Mouse (Mus musculus): ENCODE measurements at regions not wholly inside any gene's neighbourhood (a gene's known extent, or its start where the extent isn't known, plus 50 kb on each side); places are given as distances from the start of the nearest gene placed in this dataset.

DNA sequence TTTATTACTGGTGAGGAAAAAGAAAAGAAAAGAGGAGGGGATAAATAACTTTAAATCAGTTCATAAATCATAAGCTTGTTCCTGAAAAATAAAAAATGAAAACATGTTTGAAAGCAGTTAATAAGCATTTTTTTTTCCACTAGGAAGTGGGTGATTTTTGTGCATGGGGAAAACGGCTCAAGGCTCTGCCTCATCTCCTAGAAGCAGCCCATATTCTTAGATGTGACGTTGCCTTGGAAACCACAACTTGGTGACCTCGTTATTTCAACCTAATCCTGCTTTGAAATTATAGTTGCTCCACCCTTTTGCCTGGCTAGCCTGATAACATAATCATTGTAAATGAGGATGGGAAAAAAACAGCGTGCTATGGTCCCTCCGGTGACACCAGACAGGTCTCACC is 183.1 kb downstream of the Qdpr start:
- Histone ChIP-seq H3K36me3 (no peaks in the 10 kb centered on the region), H3K9ac (no peak overlapping the region), H3K4me2 (no peak overlapping the region), H3K27me3 (no peaks in the 10 kb centered on the region), H3K4me1 (no peaks in the 10 kb centered on the region), H3K27ac (no peak overlapping the region), H3K9me3 (no peaks in the 10 kb centered on the region), H3K4me3 (no peak overlapping the region)
- ATAC-seq (ENCODE audit: insufficient number of reproducible peaks, insufficient read depth, low FRiP score, low TSS enrichment, low read depth) = no peak
- 45% methylated on average over 5 of the region's 5 CpGs for WGBS

DNA sequence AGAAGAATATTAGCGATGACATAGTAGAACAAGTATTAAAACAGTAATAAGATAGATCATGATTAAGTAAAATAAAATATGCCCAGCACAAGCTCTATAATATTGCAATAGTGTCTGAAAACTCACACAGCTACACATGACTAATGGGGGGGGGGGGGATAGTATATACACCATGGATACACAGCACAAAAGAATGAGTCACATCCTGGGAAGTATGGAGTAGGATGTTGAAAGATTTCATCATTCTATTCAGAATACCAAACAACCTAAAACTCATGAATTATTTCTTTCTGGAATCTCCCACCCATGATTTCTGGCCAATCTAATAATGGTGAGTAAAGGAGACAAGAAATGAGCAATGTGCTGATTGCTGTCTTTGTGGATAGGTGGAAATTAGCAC is 191.6 kb downstream of the Qdpr start:
- H3K4me2 ChIP-seq = no peak overlapping the region
- H3K9me3 ChIP-seq = no peaks in the 10 kb centered on the region
- H3K4me3 ChIP-seq = no peak overlapping the region
- WGBS = 93% methylated on average over 1 of the region's 1 CpGs
- H3K27me3 ChIP-seq = no peaks in the 10 kb centered on the region
- H3K9ac ChIP-seq = no peak overlapping the region
- no peaks in the 10 kb centered on the region for H3K36me3 ChIP-seq
- H3K27ac ChIP-seq = no peak overlapping the region
- ATAC-seq (ENCODE audit: insufficient number of reproducible peaks, insufficient read depth, low FRiP score, low TSS enrichment, low read depth) = no peak
- H3K4me1 ChIP-seq = no peaks in the 10 kb centered on the region

DNA sequence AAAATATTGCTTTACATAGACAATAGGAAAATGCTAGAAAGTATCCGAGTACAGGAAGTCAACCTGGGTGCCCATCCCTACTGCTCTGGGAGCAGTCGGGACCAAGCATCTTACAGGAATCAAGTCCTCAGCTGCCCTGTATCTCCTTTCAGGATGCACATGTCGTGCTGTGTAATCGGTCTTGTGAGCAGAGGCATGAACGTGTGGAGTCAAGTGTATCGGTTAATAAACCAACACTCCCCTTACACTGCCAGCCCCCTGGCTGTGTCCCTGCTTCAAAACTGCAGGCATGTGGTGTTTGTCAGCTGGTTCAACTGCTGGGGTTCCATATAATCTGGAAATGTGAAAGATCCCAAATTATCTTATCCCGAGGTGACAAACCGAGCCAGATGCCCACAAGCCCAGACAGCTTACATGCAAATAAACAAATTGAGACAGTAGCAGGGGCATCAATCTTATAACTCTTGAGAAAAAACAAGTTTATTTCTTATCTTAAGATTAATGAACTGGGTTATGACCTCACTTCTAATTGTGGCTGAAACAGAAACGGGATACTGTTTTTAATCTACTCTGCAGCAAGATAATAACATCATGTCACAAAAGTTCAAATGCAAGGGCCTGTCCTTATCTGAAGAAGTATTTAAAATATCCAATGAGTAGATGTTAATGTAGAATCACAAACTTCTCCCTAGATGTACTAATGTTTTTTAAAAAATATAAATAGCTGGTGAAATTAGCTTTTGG is 193.6 kb downstream of the Qdpr start:
- Histone ChIP-seq H3K4me1 (no peaks in the 10 kb centered on the region), H3K27ac (no peak overlapping the region), H3K36me3 (no peaks in the 10 kb centered on the region), H3K9me3 (no peaks in the 10 kb centered on the region), H3K4me3 (no peak overlapping the region), H3K4me2 (no peak overlapping the region), H3K27me3 (no peaks in the 10 kb centered on the region), H3K9ac (no peak overlapping the region)
- 60% methylated on average over 9 of the region's 9 CpGs for WGBS
- no peak for ATAC-seq (ENCODE audit: insufficient number of reproducible peaks, insufficient read depth, low FRiP score, low TSS enrichment, low read depth)

DNA sequence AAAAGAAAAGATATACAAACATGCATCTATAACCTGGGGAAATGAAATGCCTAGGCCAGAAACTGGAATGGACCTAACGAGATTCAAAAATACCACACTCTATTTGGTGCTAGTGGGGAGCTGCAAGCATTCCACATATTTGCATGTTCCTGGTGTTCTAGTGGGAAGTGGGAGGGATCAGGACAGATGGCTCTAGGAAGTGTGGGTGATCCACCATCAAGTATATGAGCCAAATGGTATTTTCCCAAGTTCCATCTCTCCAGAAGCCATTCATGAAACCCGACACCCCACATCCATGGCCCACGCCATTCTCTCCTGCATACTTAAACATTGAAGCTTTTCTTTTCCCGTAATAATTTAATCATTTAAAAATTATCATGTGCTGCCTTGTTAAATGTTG is 218.2 kb downstream of the Qdpr start:
- Histone ChIP-seq H3K9me3 (no peaks in the 10 kb centered on the region; the same call in 1 of the 2 replicates), H3K9ac (no peak overlapping the region), H3K36me3 (no peaks in the 10 kb centered on the region), H3K27ac (no peak overlapping the region), H3K4me1 (no peaks in the 10 kb centered on the region), H3K27me3 (no peaks in the 10 kb centered on the region), H3K4me2 (no peak overlapping the region), H3K4me3 (no peak overlapping the region)
- 76% methylated on average over 4 of the region's 4 CpGs for WGBS
- no peak for ATAC-seq (ENCODE audit: insufficient number of reproducible peaks, insufficient read depth, low FRiP score, low TSS enrichment, low read depth)

DNA sequence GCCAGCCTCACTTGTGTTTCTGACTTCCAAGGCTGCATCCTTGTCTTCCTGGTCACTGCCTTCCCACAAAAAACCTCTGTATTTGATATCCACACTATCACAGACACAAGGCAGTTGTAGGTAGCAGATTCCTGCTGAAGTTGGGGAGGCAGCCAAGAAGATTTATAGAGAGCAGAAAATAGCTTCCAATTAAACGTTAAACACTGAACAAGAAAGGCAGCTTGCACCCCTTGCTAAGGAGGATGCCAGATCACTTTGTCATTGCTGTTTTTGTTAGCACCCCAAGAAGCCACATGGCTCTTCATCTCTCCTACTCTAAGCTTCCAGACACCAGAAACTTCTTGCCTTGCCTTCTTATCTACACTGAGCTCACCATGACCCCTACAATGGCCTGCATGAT is 219.9 kb downstream of the Qdpr start:
- Histone ChIP-seq H3K27me3 (no peaks in the 10 kb centered on the region), H3K9ac (no peak overlapping the region), H3K4me2 (no peak overlapping the region), H3K36me3 (no peaks in the 10 kb centered on the region), H3K9me3 (no peaks in the 10 kb centered on the region; the same call in 1 of the 2 replicates), H3K27ac (no peak overlapping the region), H3K4me3 (no peak overlapping the region), H3K4me1 (no peaks in the 10 kb centered on the region)
- no peak for ATAC-seq (ENCODE audit: insufficient number of reproducible peaks, insufficient read depth, low FRiP score, low TSS enrichment, low read depth)
- WGBS = 85% methylated on average over 1 of the region's 1 CpGs

DNA sequence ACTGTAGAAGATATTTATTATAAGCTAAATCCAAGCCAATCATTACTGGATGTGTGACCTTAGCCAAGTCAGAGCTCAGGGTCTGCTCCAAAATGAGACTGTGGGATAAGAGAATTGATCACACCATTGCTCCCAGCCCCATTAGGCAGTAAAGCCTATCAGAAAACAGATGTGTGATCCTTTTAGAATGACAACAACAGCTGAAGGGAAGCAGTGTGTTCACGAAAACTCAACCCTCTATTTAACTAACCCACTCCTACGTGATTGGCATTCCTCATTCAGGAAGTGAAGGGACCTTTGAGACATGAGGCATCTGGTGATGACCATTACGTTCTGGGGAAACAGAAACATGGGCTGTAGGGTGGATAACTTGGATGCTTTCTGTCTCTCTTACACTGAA is 220.6 kb downstream of the Qdpr start:
- no peaks in the 10 kb centered on the region; the same call in 1 of the 2 replicates for H3K9me3 ChIP-seq

DNA sequence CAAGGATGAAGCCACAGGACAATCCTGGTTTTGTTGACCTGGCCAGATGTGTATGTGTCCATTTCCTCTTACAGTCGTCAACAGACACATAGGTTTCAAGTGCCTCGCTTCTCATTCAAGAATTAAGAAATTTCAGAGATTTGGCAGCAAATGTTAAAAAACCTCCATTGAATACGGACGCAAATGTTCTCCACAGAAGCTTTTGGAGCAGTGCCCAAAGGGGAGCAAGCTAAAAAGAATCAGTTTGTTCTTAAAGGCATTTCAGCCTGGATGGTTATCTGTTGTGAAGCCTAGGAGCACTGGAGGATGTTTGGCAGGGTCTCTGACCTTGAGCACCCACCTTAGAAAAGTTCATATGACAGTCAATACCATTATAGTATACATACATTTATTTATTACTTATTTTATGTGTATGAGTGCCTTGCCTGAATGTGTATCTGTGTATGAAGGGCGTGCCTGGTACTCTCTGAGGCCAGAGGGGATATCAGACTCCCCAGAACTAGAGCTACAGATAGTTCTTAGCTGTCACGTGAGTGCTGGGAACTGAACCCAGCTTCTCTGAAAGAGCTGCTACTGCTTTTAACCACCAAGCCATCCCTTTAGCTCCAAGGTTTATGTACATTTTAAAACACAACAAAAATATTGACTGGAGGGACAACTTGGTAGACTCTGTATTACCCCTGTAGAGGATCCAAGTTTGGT is 221.7 kb downstream of the Qdpr start:
- Histone ChIP-seq H3K4me3 (no peak overlapping the region), H3K9ac (no peak overlapping the region), H3K27ac (no peak overlapping the region), H3K36me3 (no peaks in the 10 kb centered on the region), H3K27me3 (no peaks in the 10 kb centered on the region), H3K9me3 (no peaks in the 10 kb centered on the region), H3K4me2 (no peak overlapping the region), H3K4me1 (no peaks in the 10 kb centered on the region)
- no peak for ATAC-seq (ENCODE audit: insufficient number of reproducible peaks, insufficient read depth, low FRiP score, low TSS enrichment, low read depth)
- WGBS = 83% methylated on average over 6 of the region's 6 CpGs

More for the DNA sequence above, 220.6 kb downstream of the Qdpr start:
- no peaks in the 10 kb centered on the region for H3K27me3 ChIP-seq
- no peak for ATAC-seq (ENCODE audit: insufficient number of reproducible peaks, insufficient read depth, low FRiP score, low TSS enrichment, low read depth)
- H3K27ac ChIP-seq = no peak overlapping the region
- H3K4me2 ChIP-seq = no peak overlapping the region
- no peak overlapping the region for H3K9ac ChIP-seq
- WGBS = 65% methylated on average over 3 of the region's 3 CpGs
- no peak overlapping the region for H3K4me3 ChIP-seq
- H3K36me3 ChIP-seq = no peaks in the 10 kb centered on the region
- H3K4me1 ChIP-seq = no peaks in the 10 kb centered on the region

DNA sequence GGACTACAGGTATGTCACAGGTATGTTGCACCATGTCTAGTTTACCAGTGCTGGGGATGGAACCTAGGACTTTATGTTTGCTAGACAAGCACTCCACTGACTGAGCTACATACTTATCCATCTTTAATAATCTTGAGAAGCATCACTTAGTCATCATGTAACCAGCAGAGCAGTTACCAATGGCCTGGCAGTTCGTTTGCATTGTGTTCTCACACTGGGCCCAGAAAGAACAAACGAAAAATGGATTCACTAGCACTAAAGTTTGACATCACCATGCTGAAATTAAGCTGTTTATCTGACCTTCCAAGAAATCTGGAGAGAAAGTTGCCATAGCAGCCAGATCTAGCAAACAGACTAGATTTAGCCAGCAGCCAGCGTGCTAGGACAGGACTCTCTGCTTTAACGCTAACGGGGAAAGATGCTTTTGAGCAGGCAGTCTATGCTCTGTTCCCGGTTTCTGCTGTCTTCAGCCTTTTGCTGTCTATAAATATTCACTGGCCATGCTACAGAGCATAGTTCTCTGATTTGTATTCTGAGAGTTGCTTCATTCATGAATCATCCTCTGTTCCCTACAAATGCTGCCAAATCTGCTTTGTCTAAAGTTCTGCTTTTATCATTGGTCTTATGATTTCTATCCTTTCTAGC is 229.6 kb downstream of the Qdpr start:
- Histone ChIP-seq H3K4me1 (peaks cover 7% of the 10 kb centered on the region; the same call in 1 of the 2 replicates), H3K4me2 (no peak overlapping the region), H3K9me3 (no peaks in the 10 kb centered on the region), H3K36me3 (no peaks in the 10 kb centered on the region), H3K27me3 (no peaks in the 10 kb centered on the region), H3K27ac (no peak overlapping the region), H3K4me3 (no peak overlapping the region), H3K9ac (no peak overlapping the region)
- WGBS = 78% methylated on average over 6 of the region's 6 CpGs
- no peak for ATAC-seq (ENCODE audit: insufficient number of reproducible peaks, insufficient read depth, low FRiP score, low TSS enrichment, low read depth)

DNA sequence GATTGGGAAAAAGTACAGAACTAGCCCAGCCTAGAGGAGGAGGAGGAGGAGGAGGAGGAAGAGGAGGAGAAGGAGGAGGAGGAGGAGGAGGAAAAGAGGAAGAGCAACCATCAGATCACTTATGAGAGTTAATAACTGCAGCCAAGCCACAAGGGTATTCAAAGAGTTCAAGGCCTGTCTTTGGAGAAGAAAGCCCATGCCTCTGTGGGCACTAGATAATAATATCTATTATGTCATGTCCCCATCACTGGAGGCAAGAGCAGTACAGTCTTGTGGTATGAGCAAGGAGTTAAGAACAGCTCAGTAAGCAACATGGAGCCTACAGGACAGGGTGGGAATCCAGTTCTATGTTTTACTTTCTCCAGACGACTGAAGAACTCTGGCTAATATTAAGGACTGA is 230.5 kb downstream of the Qdpr start:
- WGBS = 70% methylated on average over 1 of the region's 1 CpGs
- peaks cover 7% of the 10 kb centered on the region; the same call in 1 of the 2 replicates for H3K4me1 ChIP-seq
- no peak for ATAC-seq (ENCODE audit: insufficient number of reproducible peaks, insufficient read depth, low FRiP score, low TSS enrichment, low read depth)

DNA sequence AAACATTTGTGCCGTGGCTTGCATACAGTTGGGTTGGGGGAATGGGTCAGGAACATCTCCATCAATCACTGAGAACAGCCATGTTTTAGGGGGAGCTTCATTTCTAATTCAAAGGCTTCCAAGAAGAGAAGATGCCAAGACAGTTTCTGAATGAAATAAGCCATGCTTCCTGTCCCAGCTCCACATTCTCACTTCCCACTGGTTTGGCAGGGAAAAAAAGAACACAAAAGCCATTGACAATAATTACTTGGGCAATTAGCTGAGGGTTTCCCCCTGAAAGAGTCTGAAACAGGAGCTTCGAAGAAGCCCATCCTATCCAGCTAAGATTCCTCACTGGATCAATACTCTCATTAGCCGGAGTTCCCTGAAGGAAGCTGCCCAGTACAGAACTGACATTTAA is 230.9 kb downstream of the Qdpr start:
- Histone ChIP-seq H3K4me3 (no peak overlapping the region), H3K9ac (no peak overlapping the region), H3K36me3 (no peaks in the 10 kb centered on the region), H3K9me3 (no peaks in the 10 kb centered on the region), H3K4me2 (no peak overlapping the region), H3K27me3 (no peaks in the 10 kb centered on the region), H3K27ac (no peak overlapping the region), H3K4me1 (peaks cover 7% of the 10 kb centered on the region; the same call in 1 of the 2 replicates)
- WGBS = 29% methylated on average over 3 of the region's 3 CpGs
- ATAC-seq (ENCODE audit: insufficient number of reproducible peaks, insufficient read depth, low FRiP score, low TSS enrichment, low read depth) = no peak

More for the DNA sequence above, 230.5 kb downstream of the Qdpr start:
- no peak overlapping the region for H3K27ac ChIP-seq
- no peak overlapping the region for H3K4me3 ChIP-seq
- no peaks in the 10 kb centered on the region for H3K27me3 ChIP-seq
- no peak overlapping the region for H3K9ac ChIP-seq
- no peaks in the 10 kb centered on the region for H3K36me3 ChIP-seq
- H3K9me3 ChIP-seq = no peaks in the 10 kb centered on the region
- no peak overlapping the region for H3K4me2 ChIP-seq

DNA sequence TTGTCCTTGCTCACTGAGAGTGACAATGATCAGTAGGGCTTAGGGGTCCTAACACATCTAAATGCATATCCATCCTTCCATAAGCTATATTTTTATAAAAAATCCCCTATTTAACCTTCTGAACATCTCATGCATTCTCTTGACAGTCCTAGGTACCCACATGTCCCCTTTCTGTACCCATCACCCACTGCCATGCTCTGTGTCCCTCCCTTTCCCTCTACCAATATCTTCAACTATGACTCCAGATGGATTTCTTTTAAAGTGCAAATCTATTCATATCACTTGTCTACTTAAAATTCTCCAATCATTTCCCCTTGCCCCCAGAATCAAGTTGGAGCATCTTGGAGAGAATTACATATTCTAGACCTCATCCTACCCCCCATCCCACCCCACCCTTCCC is 235.6 kb downstream of the Qdpr start:
- Histone ChIP-seq H3K9me3 (no peaks in the 10 kb centered on the region), H3K4me3 (no peak overlapping the region), H3K27me3 (no peaks in the 10 kb centered on the region), H3K9ac (no peak overlapping the region), H3K4me1 (peaks cover 7% of the 10 kb centered on the region; the same call in 1 of the 2 replicates), H3K4me2 (no peak overlapping the region), H3K27ac (no peak overlapping the region), H3K36me3 (no peaks in the 10 kb centered on the region)
- no peak for ATAC-seq (ENCODE audit: insufficient number of reproducible peaks, insufficient read depth, low FRiP score, low TSS enrichment, low read depth)

DNA sequence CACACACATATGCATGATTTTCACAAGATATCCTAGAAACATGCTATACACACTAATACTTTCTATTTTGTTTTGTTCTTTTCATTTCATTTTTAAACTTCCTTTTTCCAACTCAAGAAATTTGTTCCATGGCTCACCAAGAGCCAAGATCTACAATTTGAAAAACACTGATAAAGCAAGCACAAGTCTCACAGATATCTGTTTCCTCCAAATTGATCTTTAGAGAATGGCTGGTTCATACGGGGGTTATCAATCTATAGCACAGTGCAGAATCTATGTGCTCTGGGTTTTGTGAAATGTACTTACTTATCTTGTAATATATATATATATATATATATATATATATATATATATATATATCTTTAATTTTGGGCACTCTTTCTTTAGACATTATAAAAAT is 251.6 kb downstream of the Qdpr start:
- 85% methylated on average over 1 of the region's 1 CpGs for WGBS
- ATAC-seq (ENCODE audit: insufficient number of reproducible peaks, insufficient read depth, low FRiP score, low TSS enrichment, low read depth) = no peak
- Histone ChIP-seq H3K4me1 (peaks cover 2% of the 10 kb centered on the region; the same call in 1 of the 2 replicates), H3K4me3 (no peak overlapping the region), H3K4me2 (no peak overlapping the region), H3K9ac (no peak overlapping the region), H3K27ac (no peak overlapping the region), H3K27me3 (no peaks in the 10 kb centered on the region), H3K9me3 (no peaks in the 10 kb centered on the region), H3K36me3 (no peaks in the 10 kb centered on the region)
